Mouse (Mus musculus) kidney, embryonic 16.5 days (tissue): ENCODE measurements around the gene Sox5. TPM values are rescaled to one million over a fixed set of nuclear protein-coding genes. Genes with fewer than 3 reads are reported as not detected.

Experiments used
- ATAC-seq: fragments of 200-750 bp; cut with Nextera tagmentation; 2 replicates; pipeline ENCODE4 v1.8.0; 2017; ENCODE audit warnings: moderate TSS enrichment; ENCODE audit not compliant: low FRiP score, low TSS enrichment
- H3K27ac ChIP-seq: fragments of 300-500 bp; sonication (generic); 2 replicates; pipeline ENCODE4 v1.5.1; 2014; ENCODE audit warnings: low read length
- H3K27me3 ChIP-seq: fragments of 300-500 bp; sonication (generic); 2 replicates; pipeline ENCODE4 v1.6.1; 2014; ENCODE audit warnings: low read length, control low read depth, mixed read lengths; ENCODE audit not compliant: insufficient read depth
- H3K36me3 ChIP-seq: fragments of 300-500 bp; sonication (generic); 2 replicates; pipeline ENCODE4 v1.6.1; 2014; ENCODE audit warnings: low read length, control low read depth, mixed read lengths; ENCODE audit not compliant: insufficient read depth
- H3K4me1 ChIP-seq: fragments of 300-500 bp; sonication (generic); 2 replicates; pipeline ENCODE4 v1.6.1; 2014; ENCODE audit warnings: low read length, control low read depth, mixed read lengths; ENCODE audit not compliant: insufficient read depth
- H3K4me2 ChIP-seq: fragments of 300-500 bp; sonication (generic); replicated peaks from 2 replicates; pipeline ENCODE4 v1.6.1; 2014; ENCODE audit warnings: low read depth, low read length
- H3K4me3 ChIP-seq: fragments of 300-500 bp; sonication (generic); 2 replicates; pipeline ENCODE4 v1.5.1; 2014; ENCODE audit warnings: mild to moderate bottlenecking, low read length
- H3K9ac ChIP-seq: fragments of 300-500 bp; sonication (generic); replicated peaks from 2 replicates; pipeline ENCODE4 v1.6.1; 2014; ENCODE audit warnings: low read length
- H3K9me3 ChIP-seq: fragments of 300-500 bp; sonication (generic); 2 replicates; pipeline ENCODE4 v1.6.1; 2016; ENCODE audit warnings: low read length, control low read depth
- WGBS: fragments of 180-500 bp; shearing (Covaris S2); extraction: QIAGEN DNeasy Blood & Tissue Kit; methylation state at CpG from one replicate; pipeline ENCODE4 v1.1.7; 2014; 5-methylcytosine and 5-hydroxymethylcytosine counted together
- polyA plus RNA-seq: library from polyadenylated mRNA; unstranded; fragments of >200 nt; fragmentation: Nextera tagmentation; extraction: Ambion mirVana; gene quantifications from 2 replicates; pipeline ENCODE4 v1.2.1, GENCODE M21; 2015

The Sox5 gene
- polyA plus RNA-seq, 1 experiment from 2014 or later, result 14.8 TPM

DNA sequence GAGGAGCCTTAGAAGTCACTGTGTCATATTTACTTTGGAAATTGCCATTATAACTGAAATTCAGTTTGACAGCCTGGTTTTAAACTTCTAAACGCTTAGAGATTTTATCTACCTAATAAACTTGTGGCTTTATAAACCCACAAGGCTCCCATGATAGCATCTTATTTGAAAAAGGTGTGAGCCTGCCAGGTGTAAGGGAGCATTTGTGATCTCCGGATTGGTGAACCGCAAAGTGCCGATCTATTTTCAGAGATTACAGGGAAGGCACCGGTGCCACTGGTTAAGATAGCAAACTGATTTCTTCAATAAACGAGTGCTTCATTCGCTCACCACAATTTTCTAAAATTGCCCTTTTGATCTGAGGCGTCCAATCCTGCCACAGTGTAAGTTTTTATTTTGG lies 107.9 kb downstream of the Sox5 start:
- 73% methylated on average over 8 of the region's 8 CpGs for WGBS
- no peak overlapping the region for H3K4me2 ChIP-seq
- H3K36me3 ChIP-seq, result no peaks in the 10 kb centered on the region
- H3K9me3 ChIP-seq, result no peaks in the 10 kb centered on the region
- no peak overlapping the region for H3K9ac ChIP-seq
- no peak overlapping the region for H3K27ac ChIP-seq
- no peak overlapping the region for H3K4me3 ChIP-seq
- H3K4me1 ChIP-seq, result peaks cover 6% of the 10 kb centered on the region; the same call in 1 of the 2 replicates
- H3K27me3 ChIP-seq, result no peaks in the 10 kb centered on the region
- ATAC-seq, result no peak

DNA sequence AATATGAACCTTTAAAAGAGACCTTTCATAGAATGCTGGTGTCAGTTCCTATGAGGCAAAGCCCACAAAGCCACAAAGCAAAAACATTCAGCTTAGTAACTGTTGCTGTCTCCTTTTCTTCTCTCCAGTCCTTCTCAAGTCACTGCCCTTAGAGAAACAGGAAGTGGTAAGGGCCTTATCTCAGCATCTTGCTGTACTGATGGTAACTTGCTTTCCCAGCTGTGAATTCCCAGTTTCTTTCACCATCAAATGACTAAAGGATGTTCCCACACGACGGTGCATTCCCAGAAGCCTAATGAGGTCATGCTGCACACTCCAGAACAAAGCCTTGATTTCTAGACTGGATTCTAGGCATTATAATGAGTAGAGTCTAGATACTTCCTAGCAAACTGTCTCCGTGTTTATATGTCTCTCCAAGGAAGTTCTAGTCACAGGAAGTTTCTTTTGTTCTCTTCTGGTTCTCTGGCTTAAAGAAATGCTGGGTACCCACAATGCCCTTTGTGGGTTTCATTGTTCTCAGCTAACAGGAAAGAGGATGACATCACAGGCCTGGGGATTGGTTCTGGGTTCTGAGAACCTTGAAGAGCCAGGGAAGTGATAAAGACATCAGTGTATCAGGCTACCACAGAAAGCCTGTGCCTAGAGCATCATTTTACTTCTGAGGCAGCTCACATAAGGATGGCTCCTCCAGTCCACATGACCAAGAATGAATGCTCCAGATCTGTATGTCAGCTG lies 111.2 kb downstream of the Sox5 start:
- WGBS, result 46% methylated on average over 3 of the region's 3 CpGs
- H3K9me3 ChIP-seq, result peaks cover 4% of the 10 kb centered on the region; the same call in 1 of the 2 replicates
- H3K27ac ChIP-seq, result no peak overlapping the region
- H3K36me3 ChIP-seq, result no peaks in the 10 kb centered on the region
- no peak overlapping the region for H3K9ac ChIP-seq
- no peak for ATAC-seq
- no peaks in the 10 kb centered on the region for H3K27me3 ChIP-seq
- H3K4me3 ChIP-seq, result no peak overlapping the region
- H3K4me1 ChIP-seq, result 0 out of 2 replicates have a peak, but pooled peaks cover 2% of the 10 kb centered on the region
- no peak overlapping the region for H3K4me2 ChIP-seq

DNA sequence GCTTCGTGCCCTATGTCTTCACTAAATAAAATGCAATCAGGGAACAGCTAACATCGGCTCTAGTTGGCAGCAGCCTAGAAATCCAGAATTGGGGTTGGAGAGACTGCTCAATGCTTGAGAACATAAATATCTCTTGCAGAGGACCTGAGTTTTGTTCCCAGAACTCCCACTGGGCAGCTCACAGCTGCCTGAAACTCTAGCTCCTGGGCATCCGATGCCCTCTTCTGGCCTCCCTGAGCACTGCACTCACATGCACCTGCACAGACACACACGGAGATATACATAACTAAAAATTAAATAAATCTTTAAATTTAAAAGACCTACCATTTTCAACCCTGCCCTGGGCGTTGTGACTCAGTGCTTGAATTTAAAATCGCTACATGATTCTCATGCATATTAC lies 115.2 kb downstream of the Sox5 start:
- H3K9ac ChIP-seq, result no peak overlapping the region

DNA sequence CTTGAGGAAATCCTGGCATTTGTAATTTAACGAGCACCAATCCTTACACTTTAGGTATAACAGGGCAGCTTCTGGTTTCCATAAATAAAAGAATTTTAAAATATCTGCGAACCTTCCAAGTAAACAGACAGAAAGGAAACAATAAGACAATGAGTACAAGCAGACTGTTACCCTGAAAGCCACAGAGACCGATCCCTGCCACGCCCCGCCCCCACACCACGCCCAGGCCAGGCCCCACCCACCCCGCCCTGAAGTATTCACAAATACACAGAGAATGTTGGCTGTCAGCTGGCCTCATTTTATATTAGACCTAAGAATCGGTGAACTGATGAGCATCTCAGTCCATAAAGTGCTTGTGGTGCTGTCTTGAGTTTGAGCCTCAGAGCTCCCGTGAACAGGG lies 117.0 kb downstream of the Sox5 start:
- no peak overlapping the region for H3K27ac ChIP-seq
- WGBS, result 85% methylated on average over 9 of the region's 9 CpGs
- no peak overlapping the region for H3K9ac ChIP-seq
- no peak overlapping the region for H3K4me2 ChIP-seq
- H3K4me3 ChIP-seq, result no peak overlapping the region
- ATAC-seq, result no peak
- H3K36me3 ChIP-seq, result no peaks in the 10 kb centered on the region
- no peaks in the 10 kb centered on the region for H3K27me3 ChIP-seq
- H3K4me1 ChIP-seq, result peaks cover 14% of the 10 kb centered on the region
- H3K9me3 ChIP-seq, result peaks cover 4% of the 10 kb centered on the region; the same call in 1 of the 2 replicates

More for the DNA sequence above, 115.2 kb downstream of the Sox5 start:
- Histone ChIP-seq H3K4me3 (no peak overlapping the region), H3K4me2 (no peak overlapping the region), H3K9me3 (peaks cover 4% of the 10 kb centered on the region; the same call in 1 of the 2 replicates), H3K27ac (no peak overlapping the region), H3K36me3 (no peaks in the 10 kb centered on the region), H3K4me1 (no peaks in the 10 kb centered on the region), H3K27me3 (no peaks in the 10 kb centered on the region)
- WGBS, result 94% methylated on average over 6 of the region's 6 CpGs
- ATAC-seq, result no peak

DNA sequence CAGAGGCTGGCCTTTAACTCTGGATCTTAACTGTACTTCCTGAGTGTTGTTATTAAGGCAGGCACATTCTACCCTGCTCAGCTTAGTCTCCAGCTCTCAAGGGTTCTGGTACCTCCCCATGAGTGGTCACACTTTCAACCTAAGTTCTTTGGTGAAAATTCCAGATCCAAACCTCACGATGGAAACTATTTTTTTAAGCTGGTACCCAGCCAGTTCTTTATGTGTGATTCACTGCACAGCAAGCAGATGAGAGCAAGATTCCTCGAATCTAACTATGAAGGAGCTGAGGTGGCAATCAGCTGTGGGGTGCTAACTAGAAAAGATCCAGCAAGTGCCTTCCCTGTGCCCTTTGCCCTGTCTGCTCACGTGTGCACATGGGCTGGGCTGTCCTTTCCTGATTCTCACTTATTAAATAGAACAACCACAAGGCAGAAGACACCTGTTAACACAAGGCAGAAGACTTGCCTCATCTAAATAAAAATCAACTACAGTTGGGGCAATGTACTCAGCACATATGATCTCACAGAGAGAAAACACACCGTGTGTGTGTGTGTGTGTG lies 118.2 kb downstream of the Sox5 start:
- H3K4me3 ChIP-seq, result no peak overlapping the region
- H3K27me3 ChIP-seq, result no peaks in the 10 kb centered on the region
- H3K4me2 ChIP-seq, result no peak overlapping the region
- no peaks in the 10 kb centered on the region for H3K36me3 ChIP-seq
- no peak overlapping the region for H3K9ac ChIP-seq
- H3K9me3 ChIP-seq, result peaks cover 4% of the 10 kb centered on the region; the same call in 1 of the 2 replicates
- H3K4me1 ChIP-seq, result peaks cover 18% of the 10 kb centered on the region
- no peak overlapping the region for H3K27ac ChIP-seq
- 67% methylated on average over 4 of the region's 4 CpGs for WGBS
- no peak for ATAC-seq

DNA sequence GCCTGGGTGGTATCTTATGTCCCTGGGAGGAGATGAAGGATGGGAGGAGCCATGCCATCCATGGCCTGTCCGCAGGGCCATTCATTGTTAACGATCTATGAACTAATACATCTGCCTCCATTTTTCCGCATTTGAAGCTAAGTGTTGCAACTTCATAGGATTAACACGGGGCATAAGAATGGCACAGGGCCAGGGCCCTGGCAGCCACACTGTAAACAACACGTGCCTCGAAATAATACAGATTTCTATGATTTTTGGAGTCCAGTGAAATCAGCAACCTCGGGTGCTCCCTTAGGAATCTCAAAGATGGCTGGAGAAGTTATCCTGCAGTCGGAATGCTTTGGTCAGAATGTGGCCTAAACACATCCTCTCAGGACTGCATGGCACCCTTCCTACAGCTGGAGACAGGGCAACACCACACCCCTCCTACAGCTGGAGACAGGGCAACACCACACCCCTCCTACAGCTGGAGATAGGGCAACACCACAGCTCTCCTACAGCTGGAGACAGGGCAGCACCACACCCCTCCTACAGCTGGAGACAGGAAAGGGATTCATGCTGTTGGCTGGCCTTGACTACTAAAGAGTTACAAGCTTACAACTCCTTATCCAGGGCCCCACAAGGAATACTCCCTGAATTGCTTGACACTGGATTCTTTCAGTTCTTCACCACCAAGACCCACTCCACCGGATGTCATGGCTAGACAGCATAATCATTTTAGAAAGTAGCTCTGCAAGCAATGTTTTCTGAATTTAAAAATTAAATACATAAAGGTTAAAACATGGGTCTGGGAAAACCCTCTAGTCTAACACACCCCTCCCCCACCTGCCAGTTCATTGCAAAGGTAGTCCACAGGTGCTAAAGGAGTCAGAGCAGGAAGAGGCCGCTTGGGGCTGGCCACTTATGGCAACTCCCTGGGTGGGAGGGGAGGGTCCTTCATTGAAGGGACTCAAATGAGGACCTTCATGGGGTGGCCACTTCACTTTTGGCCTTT lies 122.4 kb downstream of the Sox5 start:
- Histone ChIP-seq H3K27me3 (no peaks in the 10 kb centered on the region), H3K9ac (no peak overlapping the region), H3K27ac (no peak overlapping the region), H3K36me3 (no peaks in the 10 kb centered on the region), H3K4me3 (no peak overlapping the region), H3K4me2 (no peak overlapping the region), H3K4me1 (peaks cover 18% of the 10 kb centered on the region), H3K9me3 (no peaks in the 10 kb centered on the region)
- WGBS, result 73% methylated on average over 10 of the region's 10 CpGs
- 0 out of 2 replicates have a peak, but pooled peaks have one; percentile 27 for ATAC-seq

DNA sequence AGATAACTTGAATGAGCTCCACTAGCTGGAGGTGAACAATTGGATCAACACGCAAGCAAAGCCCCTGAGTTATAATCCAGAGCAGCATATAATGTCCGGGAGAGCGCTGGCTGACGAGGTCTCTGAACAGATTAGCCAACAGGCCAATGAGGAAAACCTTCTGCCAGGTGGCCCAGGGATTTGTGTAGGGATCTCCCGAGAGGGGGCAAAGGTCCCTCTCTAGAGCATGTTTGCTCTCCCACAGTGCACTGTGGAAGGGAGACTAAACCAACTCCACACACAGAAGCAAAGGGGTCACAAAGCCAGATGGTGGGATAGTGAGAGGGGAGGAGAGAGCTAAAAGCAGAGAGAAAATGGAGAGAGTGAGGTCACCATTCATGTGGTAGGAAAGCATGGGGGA lies 128.9 kb downstream of the Sox5 start:
- H3K27ac ChIP-seq, result no peak overlapping the region
- ATAC-seq, result no peak

DNA sequence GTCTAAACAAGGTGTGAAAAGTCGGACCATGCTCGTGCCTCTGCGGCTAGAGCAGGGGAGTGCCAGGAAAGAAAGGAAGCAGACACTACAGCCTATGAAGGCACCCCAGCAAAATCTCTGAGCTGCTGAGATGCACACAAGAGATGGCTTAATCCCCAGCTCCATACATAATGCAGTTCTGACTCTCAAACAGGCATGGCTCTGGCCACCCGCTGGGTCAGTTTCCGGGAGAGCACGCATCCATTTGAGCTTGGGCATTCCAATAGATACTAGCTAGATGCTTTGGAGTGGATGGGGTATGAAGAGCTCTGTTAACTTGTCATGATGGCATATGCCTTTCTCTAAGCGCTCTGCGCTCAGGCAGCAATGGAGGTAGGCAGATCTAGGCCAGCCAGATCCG lies 132.9 kb downstream of the Sox5 start:
- peak overlapping the region; percentile 23 for H3K27ac ChIP-seq
- no peak for ATAC-seq
- H3K9ac ChIP-seq, result no peak overlapping the region
- no peak overlapping the region for H3K4me2 ChIP-seq
- H3K9me3 ChIP-seq, result no peaks in the 10 kb centered on the region; the same call in 1 of the 2 replicates
- WGBS, result 61% methylated on average over 9 of the region's 9 CpGs
- no peaks in the 10 kb centered on the region for H3K27me3 ChIP-seq
- peaks cover 24% of the 10 kb centered on the region for H3K4me1 ChIP-seq
- no peaks in the 10 kb centered on the region for H3K36me3 ChIP-seq
- no peak overlapping the region for H3K4me3 ChIP-seq

More for the DNA sequence above, 128.9 kb downstream of the Sox5 start:
- Histone ChIP-seq H3K9me3 (no peaks in the 10 kb centered on the region), H3K4me3 (no peak overlapping the region), H3K36me3 (no peaks in the 10 kb centered on the region), H3K4me2 (no peak overlapping the region), H3K27me3 (no peaks in the 10 kb centered on the region), H3K9ac (no peak overlapping the region), H3K4me1 (peaks cover 12% of the 10 kb centered on the region; the same call in 1 of the 2 replicates)
- 77% methylated on average over 5 of the region's 5 CpGs for WGBS

DNA sequence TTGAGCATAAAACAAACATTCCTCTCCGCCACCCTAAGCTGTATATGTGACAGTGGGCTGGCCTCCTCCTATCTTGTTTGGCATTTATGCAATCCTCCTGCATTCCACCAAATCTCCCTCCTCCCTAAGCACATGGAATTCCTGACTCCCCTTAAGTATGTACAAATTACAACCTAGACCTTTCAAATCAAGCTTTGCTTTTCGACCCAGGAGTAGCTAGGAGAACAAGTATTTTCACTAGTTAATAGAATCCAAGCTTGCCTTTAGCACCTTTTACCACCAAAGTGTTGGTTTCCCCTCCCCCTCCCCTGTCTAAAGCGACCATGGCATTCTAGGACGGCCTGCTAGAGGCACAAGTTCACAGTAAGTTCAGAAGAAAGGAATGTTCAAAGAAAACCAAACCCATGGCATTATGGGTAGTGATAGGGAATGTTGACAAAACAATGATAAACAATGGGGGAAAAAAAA lies 133.6 kb downstream of the Sox5 start:
- peak; percentile 66; the same call in 1 of the 2 replicates for ATAC-seq
- Histone ChIP-seq H3K4me1 (peaks cover 30% of the 10 kb centered on the region), H3K4me2 (no peak overlapping the region), H3K27ac (peak overlapping the region; percentile 23), H3K9ac (no peak overlapping the region), H3K9me3 (no peaks in the 10 kb centered on the region; the same call in 1 of the 2 replicates), H3K4me3 (no peak overlapping the region), H3K27me3 (no peaks in the 10 kb centered on the region), H3K36me3 (no peaks in the 10 kb centered on the region)
- 10% methylated on average over 4 of the region's 4 CpGs for WGBS
